Mouse (Mus musculus) liver, embryonic 16.5 days (tissue): Measurements from ENCODE around the gene Sumf2. TPM values are rescaled to one million over a fixed set of nuclear protein-coding genes. Genes with fewer than 3 reads are reported as not detected.

Experiments used
- ATAC-seq: fragments of 200-750 bp; cut with Nextera tagmentation; 2 replicates; pipeline ENCODE4 v1.8.0; 2017; ENCODE audit warnings: low read depth, mild to moderate bottlenecking, moderate number of reproducible peaks, moderate library complexity
- H3K27ac ChIP-seq: fragments of 300-500 bp; sonication (generic); 2 replicates; pipeline ENCODE4 v1.5.1; 2014; ENCODE audit warnings: mild to moderate bottlenecking, low read length
- H3K27me3 ChIP-seq: fragments of 300-500 bp; sonication (generic); 2 replicates; pipeline ENCODE4 v1.6.1; 2014; ENCODE audit warnings: low read depth, low read length, mixed read lengths; ENCODE audit not compliant: control insufficient read depth, insufficient read depth
- H3K36me3 ChIP-seq: fragments of 300-500 bp; sonication (generic); 2 replicates; pipeline ENCODE4 v1.6.1; 2014; ENCODE audit warnings: mild to moderate bottlenecking; ENCODE audit not compliant: control insufficient read depth, insufficient read depth
- H3K4me1 ChIP-seq: fragments of 300-500 bp; sonication (generic); 2 replicates; pipeline ENCODE4 v1.6.1; 2014; ENCODE audit warnings: low read depth, low read length, mixed read lengths; ENCODE audit not compliant: control insufficient read depth
- H3K4me2 ChIP-seq: fragments of 300-500 bp; sonication (generic); 2 replicates; pipeline ENCODE4 v1.6.1; 2014; ENCODE audit warnings: low read depth, low read length, mixed read lengths
- H3K4me3 ChIP-seq: fragments of 300-500 bp; sonication (generic); 2 replicates; pipeline ENCODE4 v1.5.1; 2014; ENCODE audit warnings: low read depth, mild to moderate bottlenecking, low read length
- H3K9ac ChIP-seq: fragments of 300-500 bp; sonication (generic); 2 replicates; pipeline ENCODE4 v1.6.1; 2014; ENCODE audit warnings: low read depth, low read length
- H3K9me3 ChIP-seq: fragments of 300-500 bp; sonication (generic); replicated peaks from 2 replicates; pipeline ENCODE4 v1.6.1; 2016; ENCODE audit warnings: low read length; ENCODE audit not compliant: control insufficient read depth
- WGBS: fragments of 180-500 bp; shearing (Covaris S2); extraction: QIAGEN DNeasy Blood & Tissue Kit; methylation state at CpG from one replicate; pipeline ENCODE4 v1.1.7; 2014; ENCODE audit not compliant: insufficient replicate concordance; 5-methylcytosine and 5-hydroxymethylcytosine counted together
- polyA plus RNA-seq: library from polyadenylated mRNA; unstranded; fragments of >200 nt; fragmentation: Nextera tagmentation; extraction: Ambion mirVana; gene quantifications from 2 replicates; pipeline ENCODE4 v1.2.1, GENCODE M21; 2015

Gene Sumf2
- polyA plus RNA-seq, 1 experiment from 2014 or later, result 15.7 TPM

DNA sequence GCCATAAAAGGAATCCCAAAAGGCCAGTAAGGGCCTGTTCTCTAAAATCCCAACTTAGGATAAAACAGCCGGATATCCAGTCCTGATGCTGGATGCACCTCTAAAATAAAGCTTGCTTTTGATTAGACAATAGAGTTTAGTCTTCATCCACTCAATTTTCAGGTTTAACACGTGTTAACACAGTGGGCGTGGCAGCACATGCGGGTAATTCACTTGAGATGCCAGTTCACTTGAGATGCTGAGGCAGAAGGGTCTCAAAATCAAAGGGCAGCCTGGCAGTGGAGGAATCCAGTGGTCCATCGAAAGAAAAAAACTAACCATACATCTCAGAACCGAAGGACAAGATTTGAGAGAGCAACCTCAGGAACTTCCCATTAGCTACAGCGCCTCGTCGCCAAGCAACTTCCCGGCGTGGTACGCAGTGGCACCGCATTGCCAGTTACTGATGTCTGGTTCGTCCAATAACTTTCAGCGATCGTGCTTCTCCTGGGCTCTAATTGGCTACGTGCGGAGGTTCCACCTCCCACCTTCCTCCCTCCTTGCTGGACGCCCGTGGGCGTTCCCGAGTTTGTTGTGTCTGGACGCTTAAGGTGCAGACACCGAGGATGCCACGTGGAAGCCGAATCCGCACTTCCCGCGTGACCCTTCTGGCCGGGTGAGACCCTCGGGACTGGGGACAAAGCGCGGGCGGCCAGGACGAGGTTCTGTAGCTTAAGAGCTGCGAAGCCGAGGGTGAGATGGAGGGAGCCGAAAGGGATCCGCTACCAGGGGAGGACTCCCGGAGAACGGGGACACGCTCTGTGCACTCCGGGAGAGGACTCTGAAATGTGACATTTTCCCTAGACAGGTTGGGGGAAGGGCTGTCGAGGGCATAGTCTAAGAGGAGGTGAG, 48.7 kb downstream of the Sumf2 start, which contains the start of gene Zbed5:
Gene Zbed5, plus strand, starts transcription at position 526 of the 891 bp plus-strand sequence.
- no peaks in the 10 kb centered on the region for H3K27me3 ChIP-seq
- H3K36me3 ChIP-seq, result no peaks in the 10 kb centered on the region
- H3K4me1 ChIP-seq, result peaks cover 11% of the 10 kb centered on the region
- H3K27ac ChIP-seq, result no peak within 1 kb of the TSS
- H3K4me2 ChIP-seq, result peak within 1 kb of the TSS; percentile 93
- peak; percentile 100 for ATAC-seq
- peak within 1 kb of the TSS; percentile 69 for H3K4me3 ChIP-seq
- WGBS, result 2% methylated on average over 44 of the region's 44 CpGs
- H3K9me3 ChIP-seq, result no peaks in the 10 kb centered on the region
- peak within 1 kb of the TSS; percentile 57 for H3K9ac ChIP-seq

DNA sequence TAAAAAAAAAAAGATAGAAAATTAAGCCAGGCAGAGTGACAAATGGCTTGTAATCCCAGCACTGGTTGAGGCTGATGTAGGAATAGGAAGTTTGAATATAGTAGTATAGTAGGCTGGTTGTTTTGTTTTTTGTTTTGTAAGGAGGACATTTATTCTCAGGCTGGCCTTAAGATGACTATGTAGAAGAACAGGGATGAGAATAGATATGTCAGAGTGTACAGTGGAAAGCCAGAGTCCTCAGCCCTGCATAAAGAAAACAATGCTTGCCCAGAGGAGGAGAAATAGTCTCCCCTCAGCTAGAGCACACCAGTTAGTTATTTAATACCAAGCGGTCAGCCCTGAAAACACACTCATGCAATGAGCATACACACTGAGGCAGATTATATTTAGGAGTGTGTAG, 51.7 kb downstream of the Sumf2 start, which contains the start of gene Phkg1:
Gene Phkg1, minus strand, starts transcription at position 101 of the 400 bp plus-strand sequence.
- Histone ChIP-seq H3K4me2 (no peak within 1 kb of the TSS), H3K27ac (no peak within 1 kb of the TSS), H3K9me3 (no peaks in the 10 kb centered on the region), H3K27me3 (no peaks in the 10 kb centered on the region), H3K9ac (no peak within 1 kb of the TSS), H3K4me1 (peaks cover 11% of the 10 kb centered on the region), H3K4me3 (no peak within 1 kb of the TSS), H3K36me3 (no peaks in the 10 kb centered on the region)
- 85% methylated on average over 1 of the region's 1 CpGs for WGBS
- ATAC-seq, result no peak

DNA sequence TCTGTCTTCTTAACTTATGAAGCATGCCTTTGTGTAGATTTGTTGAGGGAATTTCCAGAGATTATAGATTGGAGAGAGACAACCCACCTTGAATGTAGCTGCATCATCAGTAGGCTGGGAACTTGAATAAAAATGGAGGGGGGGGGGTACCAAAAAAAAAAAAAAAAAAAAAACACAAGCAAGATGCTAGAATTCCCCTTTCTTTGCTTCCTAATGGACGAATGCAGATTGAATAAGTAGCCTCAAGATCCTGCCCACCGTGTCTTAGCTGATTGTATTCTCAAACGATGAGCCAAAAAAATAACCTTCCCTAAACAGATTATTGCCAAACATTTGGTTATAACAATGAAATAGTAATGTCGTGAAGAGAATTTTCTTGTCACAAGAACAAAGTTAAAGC, 61.0 kb downstream of the Sumf2 start:
- Histone ChIP-seq H3K36me3 (no peaks in the 10 kb centered on the region), H3K27me3 (peaks cover 6% of the 10 kb centered on the region; the same call in 1 of the 2 replicates), H3K4me3 (peak overlapping the region; percentile 72), H3K27ac (no peak overlapping the region), H3K9ac (peak overlapping the region; percentile 74), H3K4me2 (peak overlapping the region; percentile 97), H3K9me3 (no peaks in the 10 kb centered on the region), H3K4me1 (peaks cover 11% of the 10 kb centered on the region)
- no peak for ATAC-seq
- 27% methylated on average over 4 of the region's 4 CpGs for WGBS

DNA sequence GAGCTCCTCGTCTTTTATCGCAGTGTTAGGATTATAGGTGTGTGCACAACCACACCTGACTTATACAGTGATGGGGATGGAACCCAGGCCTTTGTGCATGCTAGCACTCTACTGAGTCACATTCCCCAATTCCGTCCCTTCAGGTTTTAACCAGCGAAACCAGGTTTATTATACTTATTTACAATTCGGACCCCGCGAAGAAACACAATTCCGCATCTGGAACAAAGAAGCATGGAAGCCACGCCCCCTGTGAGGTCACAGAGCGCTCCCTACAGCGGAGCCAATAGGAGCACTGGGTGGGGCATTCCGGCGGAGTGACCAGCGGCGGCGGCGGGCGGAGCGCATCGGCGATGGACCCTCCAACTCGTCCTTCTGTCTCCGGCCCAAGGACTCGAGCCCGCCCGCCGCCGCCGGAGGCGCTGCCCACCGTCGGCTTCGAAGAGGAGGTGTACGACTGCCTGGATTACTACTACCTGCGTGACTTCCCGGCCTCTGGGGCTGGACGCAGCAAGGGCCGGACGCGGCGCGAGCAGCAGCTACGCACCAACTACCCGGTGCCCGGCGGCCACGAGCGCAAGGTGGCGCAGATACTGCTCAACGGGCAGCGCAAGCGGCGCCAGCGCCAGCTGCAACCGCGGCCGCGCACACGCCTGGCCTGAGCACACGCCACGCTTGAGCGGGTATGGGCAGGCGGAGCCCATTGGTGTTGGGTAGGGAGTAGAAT, 61.6 kb downstream of the Sumf2 start, which contains the start of gene Nupr1l:
Gene Nupr1l, plus strand, starts transcription at position 299 of the 724 bp plus-strand sequence.
- Histone ChIP-seq H3K4me1 (peaks cover 11% of the 10 kb centered on the region), H3K36me3 (no peaks in the 10 kb centered on the region), H3K9me3 (no peaks in the 10 kb centered on the region), H3K27ac (peak within 1 kb of the TSS; percentile 46; the same call in 1 of the 2 replicates), H3K4me3 (peak within 1 kb of the TSS; percentile 72), H3K9ac (peak within 1 kb of the TSS; percentile 74), H3K4me2 (peak within 1 kb of the TSS; percentile 97), H3K27me3 (peaks cover 6% of the 10 kb centered on the region; the same call in 1 of the 2 replicates)
- WGBS, result under 1% methylated on average over 62 of the region's 63 CpGs
- peak; percentile 95 for ATAC-seq

DNA sequence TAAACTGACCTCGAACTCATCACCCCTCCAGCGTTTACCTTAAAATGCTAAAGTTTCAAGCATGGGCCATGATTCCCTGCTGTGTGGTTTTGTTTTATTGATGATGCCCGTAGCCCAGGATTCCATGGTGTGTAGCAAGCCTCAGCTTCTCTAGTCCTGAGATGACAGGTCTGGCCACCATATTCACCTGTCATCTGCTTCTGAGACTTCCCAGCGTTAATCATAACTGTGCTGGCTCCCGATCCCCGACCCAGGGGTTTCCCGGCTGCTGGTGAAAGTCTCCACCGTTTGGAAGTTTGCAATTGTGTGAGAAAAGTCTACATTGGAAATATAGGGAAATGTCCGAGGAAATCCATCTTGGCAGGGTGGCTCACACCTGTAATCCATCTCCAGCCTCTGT, 62.4 kb downstream of the Sumf2 start:
- Histone ChIP-seq H3K9ac (peak overlapping the region; percentile 74), H3K4me3 (peak overlapping the region; percentile 72), H3K27me3 (peaks cover 6% of the 10 kb centered on the region; the same call in 1 of the 2 replicates), H3K36me3 (no peaks in the 10 kb centered on the region), H3K9me3 (no peaks in the 10 kb centered on the region), H3K4me1 (peaks cover 11% of the 10 kb centered on the region), H3K27ac (no peak overlapping the region), H3K4me2 (peak overlapping the region; percentile 97)
- WGBS, result 66% methylated on average over 9 of the region's 9 CpGs
- no peak for ATAC-seq

DNA sequence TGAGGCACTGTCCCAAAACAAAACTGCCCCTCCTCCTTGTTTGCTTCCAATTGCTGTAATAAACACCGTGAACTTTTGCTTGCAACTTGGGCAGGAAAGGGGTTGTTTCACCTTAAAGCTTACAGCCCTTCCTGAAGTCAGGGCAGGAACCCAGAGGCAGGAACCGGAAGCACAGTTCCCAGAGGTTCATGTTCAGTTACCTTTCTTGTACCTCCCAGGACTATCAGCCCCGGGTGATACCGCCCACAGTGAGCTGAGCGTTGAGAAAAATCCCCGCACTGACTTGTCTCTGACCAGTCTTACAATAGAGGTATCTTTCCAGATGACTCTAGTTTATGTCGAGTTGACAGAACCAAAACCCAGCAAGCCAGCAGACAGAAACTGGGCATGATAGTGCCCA, 62.8 kb downstream of the Sumf2 start:
- Histone ChIP-seq H3K4me3 (no peak overlapping the region), H3K36me3 (no peaks in the 10 kb centered on the region), H3K27ac (no peak overlapping the region), H3K27me3 (peaks cover 6% of the 10 kb centered on the region; the same call in 1 of the 2 replicates), H3K4me1 (peaks cover 11% of the 10 kb centered on the region), H3K4me2 (0 out of 2 replicates have a peak overlapping the region, but pooled peaks have one; percentile 97), H3K9me3 (no peaks in the 10 kb centered on the region), H3K9ac (no peak overlapping the region)
- ATAC-seq, result no peak
- 57% methylated on average over 7 of the region's 7 CpGs for WGBS

Other genes with a start within 250 kb of the Sumf2 start
- 0.78 and 0.93 TPM in 2 replicates for gene Zfp11, start 176.9 kb upstream of the Sumf2 start, polyA plus RNA-seq
- not detected in 2 replicates for gene Sept14, start 138.5 kb upstream of the Sumf2 start, polyA plus RNA-seq
- 83.5 and 93.1 TPM in 2 replicates for gene Mrps17, start 131.5 kb upstream of the Sumf2 start, polyA plus RNA-seq
- gene Nipsnap2, start 121.9 kb upstream of the Sumf2 start, polyA plus RNA-seq, result 23.1 and 23.8 TPM in 2 replicates
- gene Psph, start 59.5 kb upstream of the Sumf2 start, polyA plus RNA-seq, result 92.8 and 104 TPM in 2 replicates
- 510 and 520 TPM in 2 replicates for gene Chchd2, start 40.5 kb downstream of the Sumf2 start, polyA plus RNA-seq
- 0.48 and 0.61 TPM in 2 replicates for gene Zbed5, start 48.7 kb downstream of the Sumf2 start, polyA plus RNA-seq
- gene Phkg1, start 51.6 kb downstream of the Sumf2 start, polyA plus RNA-seq, result 0.12 and 0.13 TPM in 2 replicates
- 0.26 and 0.41 TPM in 2 replicates for gene Nupr1l, start 61.6 kb downstream of the Sumf2 start, polyA plus RNA-seq
- gene Vkorc1l1, start 95.0 kb downstream of the Sumf2 start, polyA plus RNA-seq, result 17.3 and 18.6 TPM in 2 replicates
- gene Gusb, start 156.1 kb downstream of the Sumf2 start, polyA plus RNA-seq, result 30.5 and 30.6 TPM in 2 replicates
- gene Asl, start 182.3 kb downstream of the Sumf2 start, polyA plus RNA-seq, result 61.8 and 65.8 TPM in 2 replicates
- 17.8 and 19.9 TPM in 2 replicates for gene Crcp, start 182.3 kb downstream of the Sumf2 start, polyA plus RNA-seq
- 19.6 and 20.9 TPM in 2 replicates for gene Tpst1, start 226.3 kb downstream of the Sumf2 start, polyA plus RNA-seq